Mouse (Mus musculus): ENCODE data around the gene Gm5142. TPM values are rescaled to one million over a fixed set of nuclear protein-coding genes. Genes with fewer than 3 reads are reported as not detected.

Gm5142 gene
- polyA plus RNA-seq (2014; fragmentation: Illumina TruSeq; extraction: RNeasy Lipid Tissue Mini Kit (QIAGEN cat#74804); ENCODE audit: insufficient read depth, low read depth, low replicate concordance): not detected

DNA sequence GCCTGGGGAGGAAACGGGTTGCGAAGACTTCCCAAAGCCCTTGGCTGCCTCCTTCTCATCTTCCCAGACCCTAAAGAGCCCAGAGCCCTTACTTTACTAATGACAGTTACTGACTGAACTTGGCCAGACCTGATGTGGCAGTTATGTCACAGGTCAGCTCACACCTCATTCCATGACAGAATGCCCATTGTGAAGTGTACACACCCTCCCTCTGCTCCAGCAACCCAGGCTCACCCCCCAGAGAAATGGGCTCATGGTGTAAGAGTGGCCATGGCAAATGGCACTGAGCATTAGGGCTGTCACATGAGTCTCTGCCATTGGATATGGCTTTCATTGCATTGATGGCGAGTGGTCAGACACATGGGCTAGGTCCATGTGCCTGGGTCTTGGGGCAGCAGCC lies at the start of gene Gm5142:
Gm5142 (minus strand) TSS at position 101 of the 400 bp plus-strand sequence.

DNA sequence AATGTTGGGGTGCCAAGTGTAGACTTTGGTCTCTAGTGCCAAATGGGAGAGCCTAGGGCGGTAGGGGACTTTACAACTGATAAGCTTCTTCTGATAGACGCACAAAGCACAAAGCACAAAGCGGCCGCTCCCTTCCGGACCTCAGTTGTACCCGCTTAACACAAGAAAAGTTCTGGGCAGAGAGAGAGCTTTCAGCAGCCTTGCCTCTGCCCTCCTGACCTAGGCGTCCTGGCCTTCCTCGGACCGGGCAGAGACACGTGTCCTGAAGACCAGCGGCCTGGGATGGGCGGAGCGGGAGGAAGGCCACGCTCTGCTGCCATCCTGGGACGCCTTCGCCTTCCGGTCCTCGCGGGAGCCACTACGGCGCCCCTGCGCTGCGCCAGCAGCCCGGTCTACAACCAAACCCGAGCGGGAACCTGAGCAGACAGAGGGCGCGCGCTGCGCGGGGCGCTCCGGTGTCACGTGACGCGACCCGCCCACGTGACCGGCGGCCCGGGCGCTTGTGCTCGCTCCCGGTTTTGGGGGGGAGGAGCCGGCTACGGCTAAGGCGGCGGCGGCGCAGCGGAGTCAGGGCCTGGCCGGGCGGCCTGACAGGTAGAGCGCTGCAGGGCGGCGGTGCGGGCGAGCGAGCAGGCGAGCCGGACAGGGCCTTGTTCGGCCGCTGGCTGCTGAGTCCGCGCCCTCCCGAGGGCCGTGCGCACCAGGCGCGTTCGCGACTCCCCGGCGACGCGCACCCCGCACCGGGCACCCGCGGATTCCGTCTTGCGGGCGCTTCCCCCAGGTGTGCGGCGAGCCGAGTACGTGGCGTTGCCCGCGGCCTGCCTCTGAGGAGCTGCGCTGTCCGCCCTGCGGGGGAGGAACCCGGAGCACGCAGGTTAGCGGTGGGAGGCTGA lies 22.4 kb upstream of the Gm5142 start, which contains the start of gene Rcbtb1:
Rcbtb1 (plus strand) TSS at position 499 of the 893 bp plus-strand sequence.

DNA sequence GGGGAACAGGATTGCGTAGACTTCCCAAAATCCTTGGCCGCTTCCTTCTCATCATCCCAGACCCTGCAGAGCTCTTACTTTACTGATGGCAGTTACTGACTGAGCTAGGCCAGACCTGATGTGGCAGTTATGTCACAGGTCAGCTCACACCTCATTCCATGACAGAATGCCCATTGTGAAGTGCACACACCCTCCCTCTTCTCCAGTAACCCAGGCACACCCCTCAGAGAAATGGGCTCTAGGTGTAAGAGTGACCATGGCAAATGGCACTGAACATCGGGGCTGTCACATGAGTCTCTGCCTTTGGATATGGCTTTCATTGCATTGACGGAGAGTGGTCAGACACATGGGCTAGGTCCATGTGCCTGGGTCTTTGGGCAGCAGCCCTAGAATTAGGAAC lies 35.8 kb downstream of the Gm5142 start, which contains the start of gene 1700129C05Rik:
1700129C05Rik (minus strand) TSS at position 101 of the 400 bp plus-strand sequence.

Other genes with a start within 250 kb of the Gm5142 start
- not detected for gene 1700129C05Rik, start 35.9 kb downstream of the Gm5142 start, polyA plus RNA-seq (2014; fragmentation: Illumina TruSeq; extraction: RNeasy Lipid Tissue Mini Kit (QIAGEN cat#74804); ENCODE audit: insufficient read depth, low read depth, low replicate concordance)
- 12.1 TPM for gene Rcbtb1, start 22.5 kb upstream of the Gm5142 start, polyA plus RNA-seq (2014; fragmentation: Illumina TruSeq; extraction: RNeasy Lipid Tissue Mini Kit (QIAGEN cat#74804); ENCODE audit: insufficient read depth, low read depth, low replicate concordance)
- 0.49 TPM for gene Gm6904, start 81.5 kb upstream of the Gm5142 start, polyA plus RNA-seq (2014; fragmentation: Illumina TruSeq; extraction: RNeasy Lipid Tissue Mini Kit (QIAGEN cat#74804); ENCODE audit: insufficient read depth, low read depth, low replicate concordance)
- 1.1 TPM for gene Phf11a, start 118.8 kb upstream of the Gm5142 start, polyA plus RNA-seq (2014; fragmentation: Illumina TruSeq; extraction: RNeasy Lipid Tissue Mini Kit (QIAGEN cat#74804); ENCODE audit: insufficient read depth, low read depth, low replicate concordance)
- gene Phf11b, start 162.6 kb upstream of the Gm5142 start, polyA plus RNA-seq (2014; fragmentation: Illumina TruSeq; extraction: RNeasy Lipid Tissue Mini Kit (QIAGEN cat#74804); ENCODE audit: insufficient read depth, low read depth, low replicate concordance): 7.6 TPM
- gene Phf11d, start 186.7 kb upstream of the Gm5142 start, polyA plus RNA-seq (2014; fragmentation: Illumina TruSeq; extraction: RNeasy Lipid Tissue Mini Kit (QIAGEN cat#74804); ENCODE audit: insufficient read depth, low read depth, low replicate concordance): 18.9 TPM
- gene Phf11c, start 216.6 kb upstream of the Gm5142 start, polyA plus RNA-seq (2014; fragmentation: Illumina TruSeq; extraction: RNeasy Lipid Tissue Mini Kit (QIAGEN cat#74804); ENCODE audit: insufficient read depth, low read depth, low replicate concordance): 0.58 TPM